Mouse (Mus musculus) heart, embryonic 14.5 days (tissue): ENCODE measurements around the gene 1700020D05Rik. TPM values are rescaled to one million over a fixed set of nuclear protein-coding genes. Genes with fewer than 3 reads are reported as not detected.

ENCODE experiments used
- ATAC-seq: fragments of 200-750 bp; cut with Nextera tagmentation; 2 replicates; pipeline ENCODE4 v1.8.0; 2017; ENCODE audit warnings: low read depth, moderate TSS enrichment; ENCODE audit not compliant: insufficient number of reproducible peaks, insufficient read depth, low FRiP score
- H3K27ac ChIP-seq, 2 experiments: fragments of 200-500 bp in 1 of 2; fragments of 300-500 bp in 1 of 2; sonication (generic) in 1 of 2; replicated peaks in 1 of 2; 2 replicates each; pipeline ENCODE4 v1.5.1; 2012 to 2014; ENCODE audit warnings: low read depth in 2 of 2, low read length in 2 of 2, control low read depth in 1 of 2, mild to moderate bottlenecking in 1 of 2, mixed read lengths in 1 of 2; ENCODE audit not compliant: control insufficient read depth in 1 of 2, insufficient read depth in 1 of 2
- H3K27me3 ChIP-seq: fragments of 300-500 bp; sonication (generic); 2 replicates; pipeline ENCODE4 v1.6.1; 2014; ENCODE audit warnings: mild to moderate bottlenecking, low read length, control low read depth; ENCODE audit not compliant: control insufficient read depth, insufficient read depth
- H3K36me3 ChIP-seq: fragments of 300-500 bp; sonication (generic); 2 replicates; pipeline ENCODE4 v1.6.1; 2014; ENCODE audit warnings: mild to moderate bottlenecking, control low read depth, low read length, mixed read lengths; ENCODE audit not compliant: control insufficient read depth, insufficient read depth
- H3K4me1 ChIP-seq, 2 experiments: fragments of 200-500 bp in 1 of 2; fragments of 300-500 bp in 1 of 2; sonication (generic) in 1 of 2; 2 replicates each; pipeline ENCODE4 v1.6.1; 2012 to 2014; ENCODE audit warnings: low read length in 2 of 2, control low read depth in 1 of 2, mixed read lengths in 1 of 2; ENCODE audit not compliant: control insufficient read depth in 2 of 2, insufficient read depth in 2 of 2
- H3K4me2 ChIP-seq: fragments of 300-500 bp; sonication (generic); 2 replicates; pipeline ENCODE4 v1.6.1; 2014; ENCODE audit warnings: mild to moderate bottlenecking, low read length
- H3K4me3 ChIP-seq, 2 experiments: fragments of 200-500 bp in 1 of 2; fragments of 300-500 bp in 1 of 2; sonication (generic) in 1 of 2; 2 replicates each; pipeline ENCODE4 v1.5.1; 2012 to 2014; ENCODE audit warnings: low read length in 2 of 2, mild to moderate bottlenecking in 2 of 2, control low read depth in 1 of 2, low read depth in 1 of 2, moderate library complexity in 1 of 2; ENCODE audit not compliant: control insufficient read depth in 1 of 2, insufficient read depth in 1 of 2
- H3K9ac ChIP-seq: fragments of 300-500 bp; sonication (generic); 2 replicates; pipeline ENCODE4 v1.6.1; 2014; ENCODE audit warnings: mild to moderate bottlenecking, low read length
- H3K9me3 ChIP-seq: fragments of 300-500 bp; sonication (generic); 2 replicates; pipeline ENCODE4 v1.6.1; 2016; ENCODE audit warnings: low read length, control low read depth; ENCODE audit not compliant: control insufficient read depth
- WGBS: fragments of 180-500 bp; shearing (Covaris S2); extraction: QIAGEN DNeasy Blood & Tissue Kit; methylation state at CpG from one replicate; pipeline ENCODE4 v1.1.7; 2014; 5-methylcytosine and 5-hydroxymethylcytosine counted together
- polyA plus RNA-seq: library from polyadenylated mRNA; unstranded; fragments of >200 nt; fragmentation: Nextera tagmentation; extraction: Ambion mirVana; gene quantifications from 2 replicates; pipeline ENCODE4 v1.2.1, GENCODE M21; 2014

The 1700020D05Rik gene
- polyA plus RNA-seq, 1 experiment from 2014 or later = 0.20 TPM

DNA sequence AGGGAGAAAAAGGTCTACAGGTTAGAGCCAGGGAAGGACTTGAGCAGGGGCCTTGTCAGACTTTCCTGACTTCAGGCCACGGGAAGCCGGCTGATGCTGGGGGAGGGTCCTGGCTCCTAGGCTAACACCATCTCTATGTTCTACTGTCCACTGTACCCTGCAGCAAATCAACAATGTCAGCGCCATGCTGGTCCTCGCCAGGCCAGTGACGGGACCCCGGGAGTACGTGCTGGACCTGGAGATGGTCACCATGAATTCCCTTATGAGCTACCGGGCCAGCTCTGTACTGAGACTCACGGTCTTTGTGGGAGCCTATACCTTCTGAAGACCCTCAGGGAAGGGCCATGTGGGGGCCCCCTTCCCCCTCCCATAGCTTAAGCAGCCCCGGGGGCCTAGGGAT is 22.2 kb downstream of the 1700020D05Rik start:
- Histone ChIP-seq H3K36me3 (peaks cover 96% of the 10 kb centered on the region), H3K9me3 (no peaks in the 10 kb centered on the region), H3K27ac (no peak overlapping the region), H3K4me1 (no peaks in the 10 kb centered on the region), H3K27me3 (no peaks in the 10 kb centered on the region), H3K9ac (no peak overlapping the region), H3K4me3 (no peak overlapping the region), H3K4me2 (no peak overlapping the region)
- WGBS = 88% methylated on average over 10 of the region's 10 CpGs
- no peak for ATAC-seq

DNA sequence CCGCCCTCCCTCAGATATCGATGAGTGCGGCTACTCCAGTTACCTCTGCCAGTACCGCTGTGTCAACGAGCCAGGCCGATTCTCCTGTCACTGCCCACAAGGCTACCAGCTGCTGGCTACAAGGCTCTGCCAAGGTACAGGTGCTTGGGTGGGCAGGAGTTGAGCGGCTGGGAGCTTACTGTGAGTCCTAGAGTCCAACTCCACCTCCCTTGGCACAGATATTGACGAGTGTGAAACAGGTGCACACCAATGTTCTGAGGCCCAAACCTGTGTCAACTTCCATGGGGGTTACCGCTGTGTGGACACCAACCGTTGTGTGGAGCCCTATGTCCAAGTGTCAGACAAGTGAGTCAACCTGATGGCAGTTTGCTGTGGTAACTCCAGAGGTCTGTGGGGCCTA is 23.6 kb downstream of the 1700020D05Rik start:
- H3K9ac ChIP-seq = no peak overlapping the region
- ATAC-seq = no peak

DNA sequence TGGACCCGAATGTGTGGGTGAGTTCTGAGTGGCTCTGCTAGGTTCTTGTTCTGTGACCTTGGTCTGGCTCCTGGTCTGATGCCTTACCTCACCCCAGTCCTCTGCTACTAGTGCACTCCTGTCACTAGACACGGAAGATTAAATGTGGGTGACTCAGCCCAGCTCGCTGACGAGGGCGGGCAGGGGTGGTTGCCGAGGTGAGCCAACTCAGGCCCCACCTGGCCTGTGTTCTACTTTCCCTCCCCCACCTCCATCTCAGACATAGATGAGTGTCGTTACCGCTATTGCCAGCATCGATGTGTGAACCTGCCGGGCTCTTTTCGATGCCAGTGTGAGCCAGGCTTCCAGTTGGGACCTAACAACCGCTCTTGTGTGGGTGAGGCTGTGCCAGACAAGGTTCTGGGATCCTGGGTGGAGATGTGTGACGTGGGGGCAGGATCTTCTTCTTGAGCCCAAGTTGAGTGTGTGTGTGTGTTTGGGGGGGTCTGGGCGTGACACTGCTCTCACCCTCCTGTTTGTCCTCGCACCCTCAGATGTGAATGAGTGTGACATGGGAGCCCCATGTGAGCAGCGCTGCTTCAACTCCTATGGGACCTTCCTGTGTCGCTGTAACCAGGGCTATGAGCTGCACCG is 25.8 kb downstream of the 1700020D05Rik start:
- no peak for ATAC-seq
- H3K36me3 ChIP-seq = peaks cover 59% of the 10 kb centered on the region

More for the DNA sequence above, 23.6 kb downstream of the 1700020D05Rik start:
- Histone ChIP-seq H3K4me1 (peaks cover 7 to 11% of the 10 kb centered on the region in 2 experiments; a peak in 2 of 4 replicates), H3K36me3 (peaks cover 82% of the 10 kb centered on the region), H3K4me2 (no peak overlapping the region), H3K27me3 (no peaks in the 10 kb centered on the region), H3K4me3 (no peak overlapping the region), H3K27ac (no peak overlapping the region), H3K9me3 (no peaks in the 10 kb centered on the region)
- 91% methylated on average over 10 of the region's 10 CpGs for WGBS

DNA sequence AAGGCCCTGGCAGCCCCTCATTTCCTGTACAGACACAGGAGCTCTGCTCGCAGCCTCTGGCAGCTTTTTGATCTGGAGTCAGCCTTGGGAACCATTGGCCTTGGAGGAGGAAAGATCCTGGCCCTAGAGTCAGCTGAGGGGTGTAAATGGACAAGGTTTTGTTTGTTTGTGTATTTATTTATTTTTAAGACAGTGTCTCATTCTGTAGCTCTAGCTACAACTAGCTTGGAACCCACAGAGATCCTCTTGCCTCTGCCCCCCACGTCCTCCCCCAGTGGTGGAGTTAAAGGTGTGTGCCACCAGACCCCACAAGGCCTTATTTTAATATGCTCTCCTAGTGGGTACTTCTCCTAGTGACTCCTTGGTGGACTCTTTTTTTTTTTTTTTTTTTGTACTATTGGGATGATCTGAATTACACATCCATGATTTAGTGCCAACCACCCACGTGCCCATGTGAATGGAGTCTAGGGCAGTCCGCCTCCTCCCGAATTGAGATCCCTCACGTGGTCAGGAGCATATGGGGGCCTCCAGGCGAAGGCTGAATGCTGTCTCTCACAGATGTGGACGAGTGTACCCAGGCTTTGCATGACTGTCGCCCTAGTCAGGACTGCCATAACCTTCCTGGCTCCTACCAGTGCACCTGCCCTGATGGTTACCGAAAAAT is 26.5 kb downstream of the 1700020D05Rik start:
- Histone ChIP-seq H3K9me3 (no peaks in the 10 kb centered on the region), H3K9ac (no peak overlapping the region), H3K4me2 (no peak overlapping the region), H3K27me3 (no peaks in the 10 kb centered on the region), H3K4me3 (no peak overlapping the region), H3K27ac (no peak overlapping the region), H3K36me3 (peaks cover 53% of the 10 kb centered on the region), H3K4me1 (peaks cover 7 to 18% of the 10 kb centered on the region in 2 experiments; a peak in 3 of 4 replicates)
- 85% methylated on average over 10 of the region's 10 CpGs for WGBS
- ATAC-seq = no peak

More for the DNA sequence above, 25.8 kb downstream of the 1700020D05Rik start:
- Histone ChIP-seq H3K9ac (no peak overlapping the region), H3K4me1 (peaks cover 7 to 18% of the 10 kb centered on the region in 2 experiments; a peak in 3 of 4 replicates), H3K4me2 (no peak overlapping the region), H3K9me3 (no peaks in the 10 kb centered on the region), H3K27ac (no peak overlapping the region), H3K4me3 (no peak overlapping the region), H3K27me3 (no peaks in the 10 kb centered on the region)
- 89% methylated on average over 18 of the region's 18 CpGs for WGBS

DNA sequence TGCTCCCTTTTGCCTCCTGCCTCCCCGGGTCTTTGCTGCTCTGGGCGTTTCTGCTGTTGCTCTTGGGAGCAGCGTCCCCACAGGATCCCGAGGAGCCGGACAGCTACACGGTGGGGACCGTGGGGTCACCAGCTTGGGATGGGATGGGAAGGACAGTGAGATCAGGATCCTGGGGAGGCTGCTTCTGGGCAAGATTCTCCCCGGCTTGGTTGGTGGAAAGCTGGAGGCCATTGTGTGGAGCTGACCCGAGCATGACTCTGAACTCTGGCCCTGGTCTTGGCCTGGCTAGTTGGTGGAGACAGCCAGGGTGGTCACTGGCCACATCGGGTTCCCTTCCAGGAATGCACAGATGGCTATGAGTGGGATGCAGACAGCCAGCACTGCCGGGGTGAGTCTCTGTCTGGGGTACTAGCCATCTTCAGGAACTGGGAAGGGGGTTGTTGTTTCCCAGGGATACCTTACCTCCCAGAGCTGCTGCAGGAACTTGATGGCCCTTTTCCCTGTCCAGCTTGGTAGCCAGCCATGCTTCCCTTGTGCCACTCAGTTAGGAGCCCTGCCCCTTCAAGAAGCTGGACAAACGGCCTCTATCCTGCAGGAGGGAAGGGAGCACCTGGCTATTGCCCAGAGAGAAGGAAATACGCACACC is 28.4 kb downstream of the 1700020D05Rik start:
- Histone ChIP-seq H3K4me1 (peaks cover 7 to 18% of the 10 kb centered on the region in 2 experiments; a peak in 3 of 4 replicates), H3K4me2 (peak overlapping the region; percentile 92), H3K9me3 (no peaks in the 10 kb centered on the region), H3K9ac (peak overlapping the region; percentile 85), H3K27ac (peak overlapping the region; percentile 67 to 83), H3K27me3 (no peaks in the 10 kb centered on the region), H3K4me3 (peak overlapping the region; percentile 68 to 69), H3K36me3 (peaks cover 34% of the 10 kb centered on the region)
- peak; percentile 2; the same call in 1 of the 2 replicates for ATAC-seq
- WGBS = 20% methylated on average over 13 of the region's 13 CpGs

DNA sequence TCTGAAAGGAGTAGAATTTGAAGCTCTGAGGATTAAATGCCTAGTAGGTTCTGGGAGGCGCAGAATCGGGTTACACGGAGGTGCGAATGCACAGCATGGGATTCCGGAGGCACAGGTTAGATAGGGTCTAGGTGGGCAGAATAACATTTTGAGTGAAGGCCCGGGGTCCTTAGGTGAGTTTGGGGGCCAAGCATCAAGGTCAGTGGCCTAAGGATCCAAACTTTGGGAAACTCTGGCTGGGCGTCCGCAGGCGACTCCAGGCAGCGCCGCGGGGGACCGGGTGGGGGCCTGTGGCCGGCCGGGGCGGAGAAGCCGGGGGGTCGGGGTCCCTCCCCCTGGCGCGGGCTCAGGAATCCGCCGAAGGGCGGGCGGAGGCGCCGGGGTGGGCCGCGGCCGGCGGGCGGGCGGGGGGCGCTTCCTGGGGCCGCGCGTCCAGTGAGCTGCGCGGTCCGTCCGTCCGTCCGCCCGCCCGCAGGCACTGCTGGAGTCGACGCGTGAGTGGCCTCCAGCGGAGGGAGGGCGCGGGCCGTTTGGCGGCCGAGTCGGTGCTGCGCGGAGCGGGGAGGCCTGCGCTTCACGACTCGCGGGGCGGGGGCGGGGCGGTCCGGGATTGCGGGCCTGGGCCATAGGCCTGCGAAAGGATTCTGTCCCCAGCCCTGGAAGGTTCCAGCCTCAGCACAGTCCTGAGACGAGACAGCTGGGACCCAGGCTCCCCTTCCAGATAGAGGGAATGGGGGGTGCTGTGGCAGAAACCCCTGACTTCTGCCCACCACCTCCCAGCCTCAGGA is 29.1 kb downstream of the 1700020D05Rik start:
- peak; percentile 42 for ATAC-seq
- no peaks in the 10 kb centered on the region for H3K27me3 ChIP-seq
- WGBS = 2% methylated on average over 52 of the region's 68 CpGs
- peak overlapping the region; percentile 68 to 69 for H3K4me3 ChIP-seq
- no peaks in the 10 kb centered on the region for H3K9me3 ChIP-seq
- H3K9ac ChIP-seq = peak overlapping the region; percentile 85
- H3K36me3 ChIP-seq = peaks cover 27% of the 10 kb centered on the region
- H3K4me2 ChIP-seq = peak overlapping the region; percentile 92
- H3K27ac ChIP-seq = peak overlapping the region; percentile 69 to 83
- peaks cover 7 to 18% of the 10 kb centered on the region in 2 experiments; a peak in 3 of 4 replicates for H3K4me1 ChIP-seq

DNA sequence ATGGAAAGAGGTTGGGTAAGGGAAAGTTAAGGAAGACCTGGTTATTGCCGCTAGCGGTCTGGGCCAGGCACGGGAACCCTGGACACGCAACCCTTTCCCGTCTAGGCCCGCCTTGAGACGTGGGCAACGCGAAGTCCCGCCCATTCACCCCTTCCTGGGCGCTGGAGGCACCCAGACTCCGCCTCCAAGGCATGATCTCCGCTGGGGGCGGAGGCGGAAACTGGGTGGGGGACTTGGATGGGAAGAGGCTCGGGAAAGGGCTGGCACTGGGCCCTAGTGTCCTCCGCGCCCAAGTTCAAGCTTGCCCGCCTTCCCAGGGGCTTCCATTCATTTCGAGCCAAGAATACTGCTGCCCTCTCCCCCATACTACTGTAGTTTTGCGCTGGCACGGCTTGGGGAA is 29.9 kb downstream of the 1700020D05Rik start, which contains the start of gene Efemp2:
Efemp2 (plus strand) TSS at position 235 of the 400 bp plus-strand sequence.
- peak within 1 kb of the TSS; percentile 92 for H3K4me2 ChIP-seq
- peak within 1 kb of the TSS; percentile 69 to 83 for H3K27ac ChIP-seq
- no peaks in the 10 kb centered on the region for H3K9me3 ChIP-seq
- ATAC-seq = peak; percentile 41
- peak within 1 kb of the TSS; percentile 85 for H3K9ac ChIP-seq
- no peaks in the 10 kb centered on the region for H3K27me3 ChIP-seq
- H3K36me3 ChIP-seq = peaks cover 20% of the 10 kb centered on the region
- peaks cover 7 to 18% of the 10 kb centered on the region in 2 experiments; a peak in 3 of 4 replicates for H3K4me1 ChIP-seq
- under 1% methylated on average over 22 of the region's 22 CpGs for WGBS
- peak within 1 kb of the TSS; percentile 68 to 69 for H3K4me3 ChIP-seq
